Mouse (Mus musculus): Measurements from ENCODE around the gene Timeless. TPM values are rescaled to one million over a fixed set of nuclear protein-coding genes. Genes with fewer than 3 reads are reported as not detected.
"Not testable (repeated sequence)": the region's sequence is repeated elsewhere in the genome, so short reads cannot be mapped to it uniquely, and the experiment has no call there.

The Timeless gene
- polyA plus RNA-seq, 1 experiment from 2014 or later, result 22.3 TPM

- H3K4me1 ChIP-seq (replicated peaks), result not testable (repeated sequence)
Observed at GRCm38 (mm10) chr10:128275374-128275773, 43.5 kb downstream of the Timeless start.

GRCm38 (mm10) chr10:128278158-128278557 is 46.3 kb downstream of the Timeless start:
- ATAC-seq (replicated peaks; ENCODE audit: insufficient number of reproducible peaks, insufficient read depth, low FRiP score, low read depth), result no peak
- Histone ChIP-seq H3K9ac (no peak overlapping the region), H3K4me3 (no peak overlapping the region), H3K27me3 (no peaks in the 10 kb centered on the region), H3K36me3 (peaks cover 44% of the 10 kb centered on the region), H3K27ac (no peak overlapping the region), H3K9me3 (replicated peaks) (no peaks in the 10 kb centered on the region), H3K4me2 (no peak overlapping the region), H3K4me1 (replicated peaks) (peaks cover 3% of the 10 kb centered on the region; the same call in 1 of the 2 replicates)
- WGBS, result 58% methylated on average over 6 of the region's 6 CpGs

More at GRCm38 (mm10) chr10:128275374-128275773, 43.5 kb downstream of the Timeless start:
- peaks cover 19% of the 10 kb centered on the region for H3K36me3 ChIP-seq
- H3K27ac ChIP-seq; H3K4me2 ChIP-seq; H3K27me3 ChIP-seq; ATAC-seq (replicated peaks; ENCODE audit: insufficient number of reproducible peaks, insufficient read depth, low FRiP score, low read depth); H3K4me3 ChIP-seq; H3K9me3 ChIP-seq (replicated peaks); H3K9ac ChIP-seq: not testable (repeated sequence)
- 95% methylated on average over 1 of the region's 1 CpGs for WGBS

- no peak overlapping the region for H3K4me3 ChIP-seq
- ATAC-seq (replicated peaks; ENCODE audit: insufficient number of reproducible peaks, insufficient read depth, low FRiP score, low read depth), result no peak
- WGBS, result 83% methylated on average over 6 of the region's 6 CpGs
- no peak overlapping the region for H3K27ac ChIP-seq
- H3K4me2 ChIP-seq, result no peak overlapping the region
- no peaks in the 10 kb centered on the region for H3K4me1 ChIP-seq (replicated peaks)
- H3K9ac ChIP-seq, result no peak overlapping the region
- H3K9me3 ChIP-seq (replicated peaks), result no peaks in the 10 kb centered on the region
- peaks cover 59% of the 10 kb centered on the region for H3K36me3 ChIP-seq
- no peaks in the 10 kb centered on the region for H3K27me3 ChIP-seq
Observed at GRCm38 (mm10) chr10:128280943-128281342, 49.1 kb downstream of the Timeless start.

GRCm38 (mm10) chr10:128281682-128282081 is 49.8 kb downstream of the Timeless start:
- Histone ChIP-seq H3K9me3 (replicated peaks) (no peaks in the 10 kb centered on the region), H3K4me2 (no peak overlapping the region), H3K4me1 (replicated peaks) (no peaks in the 10 kb centered on the region), H3K27ac (no peak overlapping the region), H3K9ac (no peak overlapping the region), H3K36me3 (peaks cover 58% of the 10 kb centered on the region), H3K4me3 (no peak overlapping the region), H3K27me3 (no peaks in the 10 kb centered on the region)
- ATAC-seq (replicated peaks; ENCODE audit: insufficient number of reproducible peaks, insufficient read depth, low FRiP score, low read depth), result no peak
- WGBS, result 86% methylated on average over 14 of the region's 14 CpGs

GRCm38 (mm10) chr10:128282886-128283450 is 51.1 kb downstream of the Timeless start:
- no peak overlapping the region for H3K4me3 ChIP-seq
- peaks cover 65% of the 10 kb centered on the region for H3K36me3 ChIP-seq
- H3K4me1 ChIP-seq (replicated peaks), result no peaks in the 10 kb centered on the region
- ATAC-seq (replicated peaks; ENCODE audit: insufficient number of reproducible peaks, insufficient read depth, low FRiP score, low read depth), result no peak
- no peaks in the 10 kb centered on the region for H3K27me3 ChIP-seq
- 85% methylated on average over 20 of the region's 20 CpGs for WGBS
- H3K27ac ChIP-seq, result no peak overlapping the region
- H3K4me2 ChIP-seq, result no peak overlapping the region
- no peaks in the 10 kb centered on the region for H3K9me3 ChIP-seq (replicated peaks)
- H3K9ac ChIP-seq, result no peak overlapping the region

GRCm38 (mm10) chr10:128283604-128284579 is 52.0 kb downstream of the Timeless start:
- no peaks in the 10 kb centered on the region for H3K4me1 ChIP-seq (replicated peaks)
- ATAC-seq (replicated peaks; ENCODE audit: insufficient number of reproducible peaks, insufficient read depth, low FRiP score, low read depth), result no peak

GRCm38 (mm10) chr10:128290594-128290993 is 58.7 kb downstream of the Timeless start:
- peaks cover 34% of the 10 kb centered on the region for H3K36me3 ChIP-seq
- not testable (repeated sequence) for ATAC-seq (replicated peaks; ENCODE audit: insufficient number of reproducible peaks, insufficient read depth, low FRiP score, low read depth); H3K9me3 ChIP-seq (replicated peaks); H3K4me1 ChIP-seq (replicated peaks); H3K9ac ChIP-seq; H3K27ac ChIP-seq; H3K4me2 ChIP-seq; H3K27me3 ChIP-seq; H3K4me3 ChIP-seq
- 73% methylated on average over 1 of the region's 1 CpGs for WGBS

More at GRCm38 (mm10) chr10:128283604-128284579, 52.0 kb downstream of the Timeless start:
- H3K9ac ChIP-seq, result no peak overlapping the region
- H3K9me3 ChIP-seq (replicated peaks), result no peaks in the 10 kb centered on the region
- no peak overlapping the region for H3K4me2 ChIP-seq
- H3K36me3 ChIP-seq, result peaks cover 67% of the 10 kb centered on the region
- no peak overlapping the region for H3K27ac ChIP-seq
- no peak overlapping the region for H3K4me3 ChIP-seq
- 65% methylated on average over 31 of the region's 31 CpGs for WGBS
- no peaks in the 10 kb centered on the region for H3K27me3 ChIP-seq

GRCm38 (mm10) chr10:128296370-128297090 is 64.7 kb downstream of the Timeless start:
- WGBS, result 67% methylated on average over 13 of the region's 13 CpGs
- H3K27me3 ChIP-seq, result no peaks in the 10 kb centered on the region
- no peaks in the 10 kb centered on the region for H3K9me3 ChIP-seq (replicated peaks)
- no peak for ATAC-seq (replicated peaks; ENCODE audit: insufficient number of reproducible peaks, insufficient read depth, low FRiP score, low read depth)
- peak overlapping the region; percentile 79 for H3K27ac ChIP-seq
- H3K4me2 ChIP-seq, result peak overlapping the region; percentile 45
- H3K4me1 ChIP-seq (replicated peaks), result peaks cover 20% of the 10 kb centered on the region
- H3K36me3 ChIP-seq, result peaks cover 10% of the 10 kb centered on the region
- H3K4me3 ChIP-seq, result no peak overlapping the region
- H3K9ac ChIP-seq, result 0 out of 2 replicates have a peak overlapping the region, but pooled peaks have one; percentile 7

GRCm38 (mm10) chr10:128297221-128297620 is 65.4 kb downstream of the Timeless start:
- Histone ChIP-seq H3K27me3 (no peaks in the 10 kb centered on the region), H3K9me3 (replicated peaks) (no peaks in the 10 kb centered on the region), H3K4me1 (replicated peaks) (peaks cover 21% of the 10 kb centered on the region), H3K27ac (peak overlapping the region; percentile 79), H3K36me3 (peaks cover 3% of the 10 kb centered on the region), H3K9ac (0 out of 2 replicates have a peak overlapping the region, but pooled peaks have one; percentile 7), H3K4me2 (peak overlapping the region; percentile 45), H3K4me3 (peak overlapping the region; percentile 29)
- no peak for ATAC-seq (replicated peaks; ENCODE audit: insufficient number of reproducible peaks, insufficient read depth, low FRiP score, low read depth)
- WGBS, result 47% methylated on average over 4 of the region's 4 CpGs

- peak overlapping the region; percentile 79 for H3K27ac ChIP-seq
- peak overlapping the region; percentile 45 for H3K4me2 ChIP-seq
- 50% methylated on average over 11 of the region's 11 CpGs for WGBS
- H3K36me3 ChIP-seq, result no peaks in the 10 kb centered on the region; the same call in 1 of the 2 replicates
- no peaks in the 10 kb centered on the region for H3K9me3 ChIP-seq (replicated peaks)
- H3K27me3 ChIP-seq, result no peaks in the 10 kb centered on the region
- H3K4me3 ChIP-seq, result peak overlapping the region; percentile 29
- H3K9ac ChIP-seq, result no peak overlapping the region
- H3K4me1 ChIP-seq (replicated peaks), result peaks cover 25% of the 10 kb centered on the region
- ATAC-seq (replicated peaks; ENCODE audit: insufficient number of reproducible peaks, insufficient read depth, low FRiP score, low read depth), result peak; percentile 87
Observed at GRCm38 (mm10) chr10:128297622-128298021, 65.8 kb downstream of the Timeless start.

- H3K27ac ChIP-seq, result peak overlapping the region; percentile 79
- no peak overlapping the region for H3K9ac ChIP-seq
- no peaks in the 10 kb centered on the region for H3K27me3 ChIP-seq
Observed at GRCm38 (mm10) chr10:128298243-128298642, 66.4 kb downstream of the Timeless start.

More at GRCm38 (mm10) chr10:128298243-128298642, 66.4 kb downstream of the Timeless start:
- no peak overlapping the region for H3K4me2 ChIP-seq
- H3K4me3 ChIP-seq, result no peak overlapping the region
- WGBS, result 53% methylated on average over 6 of the region's 6 CpGs
- H3K9me3 ChIP-seq (replicated peaks), result no peaks in the 10 kb centered on the region
- H3K36me3 ChIP-seq, result no peaks in the 10 kb centered on the region
- peaks cover 26% of the 10 kb centered on the region for H3K4me1 ChIP-seq (replicated peaks)
- no peak for ATAC-seq (replicated peaks; ENCODE audit: insufficient number of reproducible peaks, insufficient read depth, low FRiP score, low read depth)
